Mouse (Mus musculus) kidney, embryonic 15.5 days (tissue): ENCODE measurements around the gene Camk2g. TPM values are rescaled to one million over a fixed set of nuclear protein-coding genes. Genes with fewer than 3 reads are reported as not detected.
A peak's percentile ranks its signal among the peaks of the same experiment; 100 is the strongest.

Source experiments
- ATAC-seq: fragments of 200-750 bp; cut with Nextera tagmentation; replicated peaks from 2 replicates; pipeline ENCODE4 v1.8.0; 2017; ENCODE audit warnings: moderate TSS enrichment; ENCODE audit not compliant: low FRiP score
- H3K27ac ChIP-seq: fragments of 300-500 bp; sonication (generic); 2 replicates; pipeline ENCODE4 v1.5.1; 2015; ENCODE audit warnings: mild to moderate bottlenecking, inconsistent platforms
- H3K27me3 ChIP-seq: fragments of 300-500 bp; sonication (generic); 2 replicates; pipeline ENCODE4 v1.6.1; 2015; ENCODE audit warnings: inconsistent platforms
- H3K36me3 ChIP-seq: fragments of 300-500 bp; sonication (generic); 2 replicates; pipeline ENCODE4 v1.6.1; 2015; ENCODE audit warnings: inconsistent platforms
- H3K4me1 ChIP-seq: fragments of 300-500 bp; sonication (generic); 2 replicates; pipeline ENCODE4 v1.6.1; 2015; ENCODE audit warnings: inconsistent platforms
- H3K4me2 ChIP-seq: fragments of 300-500 bp; sonication (generic); 2 replicates; pipeline ENCODE4 v1.6.1; 2015; ENCODE audit warnings: moderate library complexity, mild to moderate bottlenecking, inconsistent platforms
- H3K4me3 ChIP-seq: fragments of 300-500 bp; sonication (generic); replicated peaks from 2 replicates; pipeline ENCODE4 v1.5.1; 2015; ENCODE audit warnings: mild to moderate bottlenecking, inconsistent platforms
- H3K9ac ChIP-seq: fragments of 300-500 bp; sonication (generic); 2 replicates; pipeline ENCODE4 v1.6.1; 2015; ENCODE audit warnings: mild to moderate bottlenecking, inconsistent platforms
- H3K9me3 ChIP-seq: fragments of 300-500 bp; sonication (generic); replicated peaks from 2 replicates; pipeline ENCODE4 v1.6.1; 2016; ENCODE audit warnings: inconsistent platforms
- WGBS: fragments of 180-500 bp; shearing (Covaris S2); methylation state at CpG from one replicate; pipeline ENCODE4 v1.1.7; 2015; ENCODE audit warnings: mixed read lengths; 5-methylcytosine and 5-hydroxymethylcytosine counted together
- polyA plus RNA-seq: library from polyadenylated mRNA; unstranded; fragments of >200 nt; fragmentation: Nextera tagmentation; extraction: Ambion mirVana; gene quantifications from 2 replicates; pipeline ENCODE4 v1.2.1, GENCODE M21; 2015

The Camk2g gene
- polyA plus RNA-seq, 1 experiment from 2014 or later, result 48.4 TPM

- H3K27me3 ChIP-seq, result no peaks in the 10 kb centered on the region
- H3K27ac ChIP-seq, result no peak overlapping the region
- no peaks in the 10 kb centered on the region for H3K9me3 ChIP-seq
- no peak overlapping the region for H3K4me3 ChIP-seq
- H3K36me3 ChIP-seq, result peaks cover 85% of the 10 kb centered on the region
- H3K9ac ChIP-seq, result no peak overlapping the region
- ATAC-seq, result no peak
- 88% methylated on average over 8 of the region's 8 CpGs for WGBS
- H3K4me2 ChIP-seq, result no peak overlapping the region
- H3K4me1 ChIP-seq, result peaks cover 23% of the 10 kb centered on the region
Measured at GRCm38 (mm10) chr14:20780217-20780616, 13.7 kb downstream of the Camk2g start.

- Histone ChIP-seq H3K27ac (no peak overlapping the region), H3K9me3 (no peaks in the 10 kb centered on the region), H3K9ac (no peak overlapping the region), H3K36me3 (peaks cover 70% of the 10 kb centered on the region), H3K4me3 (no peak overlapping the region), H3K27me3 (no peaks in the 10 kb centered on the region), H3K4me1 (peaks cover 29% of the 10 kb centered on the region), H3K4me2 (no peak overlapping the region)
- WGBS, result 91% methylated on average over 8 of the region's 8 CpGs
- no peak for ATAC-seq
Measured at GRCm38 (mm10) chr14:20778496-20778895, 15.4 kb downstream of the Camk2g start.

DNA sequence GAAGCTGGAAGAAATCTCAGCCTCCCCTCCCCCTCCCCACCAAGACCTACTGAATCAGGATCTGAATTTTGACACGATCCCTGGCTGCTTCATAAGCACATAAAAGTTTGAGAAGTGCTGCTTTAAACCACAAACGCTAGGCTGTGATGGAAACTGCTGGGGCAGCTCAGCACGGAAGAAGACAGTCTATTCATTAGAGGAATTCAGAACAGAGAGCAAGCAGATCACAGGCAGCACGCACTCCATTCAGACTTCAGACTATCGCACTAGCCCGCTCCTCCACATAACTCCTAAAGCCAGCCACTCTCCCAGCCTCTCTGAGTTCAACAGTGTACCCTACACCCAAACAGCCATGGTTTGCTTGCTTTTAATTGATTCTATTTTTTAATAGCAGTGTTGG lies 18.2 kb downstream of the Camk2g start:
- no peak for ATAC-seq
- WGBS, result 36% methylated on average over 6 of the region's 6 CpGs
- no peaks in the 10 kb centered on the region for H3K27me3 ChIP-seq

DNA sequence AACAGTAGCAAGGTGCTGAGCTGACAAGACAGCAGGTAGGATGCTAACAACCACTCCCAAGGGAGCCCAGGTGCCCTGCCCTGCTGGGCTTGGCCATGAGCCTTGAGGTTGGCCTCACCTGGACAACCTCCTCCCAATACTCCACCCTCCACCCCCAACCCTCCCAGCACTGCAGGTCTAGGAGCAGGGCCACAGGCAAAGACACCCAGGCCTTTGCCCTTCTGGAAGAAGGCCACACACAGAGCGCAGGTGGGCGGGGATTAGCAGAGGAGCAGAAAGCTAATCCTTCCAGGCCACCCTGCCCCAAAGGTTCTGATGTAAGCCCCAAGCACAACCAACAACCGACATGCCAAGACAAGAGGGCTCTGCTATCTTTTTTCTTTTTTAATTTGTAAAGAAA lies 20.5 kb downstream of the Camk2g start:
- H3K36me3 ChIP-seq, result peaks cover 49% of the 10 kb centered on the region
- H3K27ac ChIP-seq, result 0 out of 2 replicates have a peak overlapping the region, but pooled peaks have one; percentile 2
- no peak overlapping the region for H3K4me2 ChIP-seq
- no peak for ATAC-seq
- no peaks in the 10 kb centered on the region for H3K9me3 ChIP-seq
- no peaks in the 10 kb centered on the region for H3K27me3 ChIP-seq
- H3K4me3 ChIP-seq, result no peak overlapping the region
- 55% methylated on average over 3 of the region's 3 CpGs for WGBS
- H3K4me1 ChIP-seq, result peaks cover 40% of the 10 kb centered on the region
- no peak overlapping the region for H3K9ac ChIP-seq

More for the DNA sequence above, 18.2 kb downstream of the Camk2g start:
- Histone ChIP-seq H3K9me3 (no peaks in the 10 kb centered on the region), H3K4me1 (peaks cover 40% of the 10 kb centered on the region), H3K4me2 (no peak overlapping the region), H3K9ac (no peak overlapping the region), H3K36me3 (peaks cover 49% of the 10 kb centered on the region), H3K4me3 (no peak overlapping the region), H3K27ac (peak overlapping the region; percentile 37)

GRCm38 (mm10) chr14:20772808-20773207 lies 21.1 kb downstream of the Camk2g start:
- Histone ChIP-seq H3K9ac (no peak overlapping the region), H3K36me3 (peaks cover 49% of the 10 kb centered on the region), H3K27ac (0 out of 2 replicates have a peak overlapping the region, but pooled peaks have one; percentile 2), H3K4me1 (peaks cover 40% of the 10 kb centered on the region), H3K9me3 (no peaks in the 10 kb centered on the region), H3K4me3 (no peak overlapping the region), H3K27me3 (no peaks in the 10 kb centered on the region), H3K4me2 (no peak overlapping the region)
- WGBS, result 68% methylated on average over 6 of the region's 6 CpGs
- no peak for ATAC-seq

DNA sequence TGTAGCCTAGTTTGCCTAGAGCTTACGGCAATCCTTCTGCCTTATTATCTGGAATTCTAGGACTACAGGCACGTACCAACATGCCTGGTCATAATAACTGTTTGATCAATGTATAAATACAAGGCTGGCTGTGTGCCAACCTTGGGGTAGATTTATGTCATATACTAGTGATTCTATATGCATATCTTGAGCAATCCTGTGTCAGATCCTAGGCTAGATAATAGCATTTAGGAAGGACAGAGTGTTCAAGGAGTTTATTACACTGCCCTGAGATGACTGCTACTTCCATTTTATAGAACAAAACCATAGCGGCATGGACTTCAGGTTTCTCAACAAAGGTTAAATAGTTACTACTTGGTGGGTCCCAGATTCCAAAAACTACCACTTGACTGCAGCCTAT lies 21.9 kb downstream of the Camk2g start:
- no peaks in the 10 kb centered on the region for H3K9me3 ChIP-seq
- H3K36me3 ChIP-seq, result peaks cover 46% of the 10 kb centered on the region
- no peak for ATAC-seq
- H3K4me1 ChIP-seq, result peaks cover 40% of the 10 kb centered on the region
- no peak overlapping the region for H3K4me3 ChIP-seq
- no peak overlapping the region for H3K4me2 ChIP-seq
- 89% methylated on average over 3 of the region's 3 CpGs for WGBS
- H3K27me3 ChIP-seq, result no peaks in the 10 kb centered on the region
- H3K27ac ChIP-seq, result no peak overlapping the region
- H3K9ac ChIP-seq, result no peak overlapping the region

DNA sequence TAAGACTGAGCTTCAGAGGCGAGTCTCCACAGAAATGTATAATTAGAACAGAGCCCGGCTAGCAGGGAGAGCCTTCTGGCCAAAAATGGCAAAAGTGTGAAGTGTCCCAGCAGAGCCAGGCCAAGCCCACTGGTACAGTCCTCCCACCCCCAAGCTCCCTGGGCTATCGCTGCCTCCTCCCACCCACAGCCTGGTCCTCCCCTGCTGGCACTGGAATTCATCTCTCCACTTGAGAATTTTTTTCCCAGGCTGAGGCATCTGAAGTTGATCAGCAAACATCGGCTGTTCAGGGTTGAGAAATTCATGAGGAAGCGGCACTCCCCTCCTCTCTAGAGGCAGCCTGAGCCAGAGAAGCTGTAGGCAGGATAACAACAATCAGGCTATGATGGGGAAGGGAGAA lies 25.3 kb downstream of the Camk2g start:
- H3K9ac ChIP-seq, result no peak overlapping the region
- no peaks in the 10 kb centered on the region for H3K9me3 ChIP-seq
- 82% methylated on average over 5 of the region's 5 CpGs for WGBS
- no peak overlapping the region for H3K27ac ChIP-seq
- H3K4me2 ChIP-seq, result no peak overlapping the region
- H3K4me1 ChIP-seq, result peaks cover 12% of the 10 kb centered on the region; the same call in 1 of the 2 replicates
- H3K27me3 ChIP-seq, result no peaks in the 10 kb centered on the region
- no peak for ATAC-seq
- H3K4me3 ChIP-seq, result no peak overlapping the region
- peaks cover 63% of the 10 kb centered on the region for H3K36me3 ChIP-seq

GRCm38 (mm10) chr14:20767936-20768335 lies 26.0 kb downstream of the Camk2g start:
- Histone ChIP-seq H3K9ac (no peak overlapping the region), H3K27ac (no peak overlapping the region), H3K4me3 (no peak overlapping the region), H3K27me3 (no peaks in the 10 kb centered on the region), H3K9me3 (no peaks in the 10 kb centered on the region), H3K4me1 (peaks cover 5% of the 10 kb centered on the region; the same call in 1 of the 2 replicates), H3K36me3 (peaks cover 69% of the 10 kb centered on the region), H3K4me2 (no peak overlapping the region)
- 94% methylated on average over 7 of the region's 7 CpGs for WGBS
- ATAC-seq, result no peak

- H3K36me3 ChIP-seq, result peaks cover 85% of the 10 kb centered on the region
- H3K27ac ChIP-seq, result peak overlapping the region; percentile 46; the same call in 1 of the 2 replicates
Measured at GRCm38 (mm10) chr14:20765642-20766258, 28.1 kb downstream of the Camk2g start.

DNA sequence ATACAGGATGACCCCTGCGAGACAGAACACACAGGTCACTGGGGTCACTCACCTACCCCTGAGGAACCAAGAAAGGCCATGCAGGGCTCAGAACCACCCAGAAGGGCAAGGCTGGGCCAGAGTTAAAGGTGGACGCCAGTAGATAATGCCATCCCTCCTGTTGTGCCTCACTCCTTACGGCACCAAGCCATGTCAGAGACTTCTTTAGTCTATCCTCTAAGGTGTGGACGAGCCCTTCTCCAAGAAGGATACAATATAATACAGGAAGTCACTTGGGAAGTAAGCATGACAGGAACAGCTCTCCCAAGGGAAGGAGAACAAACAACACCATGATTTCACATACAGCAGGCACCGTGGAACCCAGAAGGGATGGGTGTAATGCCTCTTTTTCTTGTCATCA lies 28.9 kb downstream of the Camk2g start:
- no peaks in the 10 kb centered on the region for H3K27me3 ChIP-seq
- H3K4me3 ChIP-seq, result no peak overlapping the region
- no peak for ATAC-seq
- H3K9ac ChIP-seq, result no peak overlapping the region
- no peak overlapping the region for H3K27ac ChIP-seq
- 76% methylated on average over 5 of the region's 5 CpGs for WGBS
- peaks cover 85% of the 10 kb centered on the region for H3K36me3 ChIP-seq
- H3K4me1 ChIP-seq, result no peaks in the 10 kb centered on the region; the same call in 1 of the 2 replicates
- no peak overlapping the region for H3K4me2 ChIP-seq
- H3K9me3 ChIP-seq, result no peaks in the 10 kb centered on the region

More at GRCm38 (mm10) chr14:20765642-20766258, 28.1 kb downstream of the Camk2g start:
- no peak overlapping the region for H3K4me2 ChIP-seq
- H3K4me1 ChIP-seq, result no peaks in the 10 kb centered on the region; the same call in 1 of the 2 replicates
- no peak overlapping the region for H3K4me3 ChIP-seq
- 0 out of 2 replicates have a peak, but pooled peaks have one; percentile 52 for ATAC-seq
- H3K27me3 ChIP-seq, result no peaks in the 10 kb centered on the region
- 0 out of 2 replicates have a peak overlapping the region, but pooled peaks have one; percentile 10 for H3K9ac ChIP-seq
- 32% methylated on average over 12 of the region's 12 CpGs for WGBS
- H3K9me3 ChIP-seq, result no peaks in the 10 kb centered on the region

- 80% methylated on average over 8 of the region's 8 CpGs for WGBS
- ATAC-seq, result no peak
- Histone ChIP-seq H3K9me3 (no peaks in the 10 kb centered on the region), H3K27ac (no peak overlapping the region), H3K36me3 (peaks cover 95% of the 10 kb centered on the region), H3K4me1 (no peaks in the 10 kb centered on the region), H3K4me3 (no peak overlapping the region), H3K4me2 (no peak overlapping the region), H3K9ac (no peak overlapping the region), H3K27me3 (no peaks in the 10 kb centered on the region)
Measured at GRCm38 (mm10) chr14:20758768-20759435, 35.0 kb downstream of the Camk2g start.

GRCm38 (mm10) chr14:20757370-20757907 lies 36.4 kb downstream of the Camk2g start:
- no peak overlapping the region for H3K4me2 ChIP-seq
- peaks cover 91% of the 10 kb centered on the region for H3K36me3 ChIP-seq
- no peaks in the 10 kb centered on the region for H3K4me1 ChIP-seq
- WGBS, result 94% methylated on average over 22 of the region's 22 CpGs
- ATAC-seq, result no peak
- H3K27me3 ChIP-seq, result no peaks in the 10 kb centered on the region
- no peaks in the 10 kb centered on the region for H3K9me3 ChIP-seq
- no peak overlapping the region for H3K27ac ChIP-seq
- H3K9ac ChIP-seq, result no peak overlapping the region
- no peak overlapping the region for H3K4me3 ChIP-seq
